Mouse (Mus musculus) c-Kit-positive CD71-positive TER-119-negative erythroid progenitor cells, embryonic 14.5 days (primary cell): ENCODE data around the gene Ovol3.
A peak's percentile ranks its signal among the peaks of the same experiment; 100 is the strongest.

Experiments used
- DNase-seq: peaks from one replicate; pipeline ENCODE4 v3.0.0-alpha.2; 2013; ENCODE audit warnings: low read depth

The Ovol3 gene

DNA sequence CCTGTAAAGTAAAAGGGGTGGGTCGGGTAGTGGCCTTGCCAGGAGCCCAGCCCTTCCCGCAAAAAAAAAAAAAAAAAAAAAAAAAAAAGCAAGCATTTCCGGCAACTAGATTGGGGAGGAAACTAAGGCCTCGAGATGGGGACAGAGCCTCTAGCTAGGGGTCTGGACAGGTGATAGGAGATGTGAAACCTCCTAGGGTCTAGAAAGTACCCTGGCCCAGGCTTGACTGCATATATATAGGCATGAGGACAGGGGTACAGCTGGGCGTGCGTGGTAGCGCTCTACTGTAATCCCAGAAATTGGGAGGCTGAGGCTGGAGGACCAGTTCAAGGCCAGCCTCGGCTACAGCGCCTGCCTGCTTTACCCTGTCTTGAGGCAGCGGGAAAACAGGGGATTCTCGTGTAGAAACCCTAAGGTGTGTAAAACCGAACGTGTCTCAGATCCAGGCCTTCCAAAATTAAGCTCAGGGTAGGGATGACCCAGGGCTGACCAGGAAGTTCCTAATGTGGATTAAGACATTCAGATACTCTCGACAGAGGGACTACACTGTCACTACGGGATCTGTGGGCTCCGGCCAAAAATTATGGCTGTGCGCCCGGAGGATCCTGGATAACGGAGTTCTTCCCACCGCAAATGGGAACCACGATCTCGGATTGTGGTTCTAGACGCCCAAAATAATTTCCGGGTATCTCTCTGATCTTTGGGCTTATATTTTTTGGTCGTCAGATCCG, 41.3 kb downstream of the Ovol3 start:
- DNase-seq, result no peak

DNA sequence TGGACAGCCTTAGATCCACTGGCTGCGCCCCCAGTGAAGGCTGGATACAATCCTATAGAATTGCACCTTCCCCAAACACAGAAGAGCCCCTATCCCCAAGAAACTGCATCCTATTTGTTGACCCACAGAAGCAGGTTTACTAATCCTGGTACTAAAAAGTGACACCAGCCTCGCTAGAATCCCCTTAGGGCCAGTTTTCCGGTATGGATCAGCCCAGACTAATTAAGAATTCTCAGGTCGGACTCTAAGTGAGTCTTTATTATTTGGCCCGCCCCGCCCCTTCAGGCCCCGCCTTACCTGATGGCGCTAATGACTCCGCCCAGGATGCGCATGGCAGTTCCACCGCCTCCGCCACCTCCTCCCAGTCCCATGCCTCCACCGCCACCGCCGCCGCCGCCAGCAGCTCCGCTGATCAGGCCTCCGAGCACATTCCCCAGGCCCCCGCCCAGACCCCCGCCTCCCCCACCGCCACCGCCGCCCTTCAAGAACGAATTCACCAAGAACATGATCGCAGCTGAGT, 41.9 kb downstream of the Ovol3 start:
- DNase-seq, result peak; percentile 83

DNA sequence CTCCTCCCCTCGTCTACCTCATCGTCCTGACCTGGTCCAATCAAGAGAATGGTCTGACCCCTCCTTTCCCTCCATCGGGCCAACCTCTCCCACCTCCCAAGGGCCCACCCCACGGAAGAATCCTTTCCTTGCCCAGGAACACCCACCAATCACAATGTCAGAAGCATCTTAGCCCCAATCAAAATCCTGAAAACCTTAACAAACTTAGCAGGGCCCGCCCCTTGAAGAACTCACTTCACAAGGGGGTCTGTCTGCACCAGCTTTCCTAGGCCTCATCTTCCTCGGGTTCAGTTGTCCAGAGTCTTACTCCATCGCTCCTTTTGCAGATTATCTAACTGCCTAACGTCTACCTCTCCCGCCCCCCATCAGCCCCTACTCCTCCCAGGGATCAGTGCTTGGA, 42.5 kb downstream of the Ovol3 start:
- DNase-seq, result no peak

DNA sequence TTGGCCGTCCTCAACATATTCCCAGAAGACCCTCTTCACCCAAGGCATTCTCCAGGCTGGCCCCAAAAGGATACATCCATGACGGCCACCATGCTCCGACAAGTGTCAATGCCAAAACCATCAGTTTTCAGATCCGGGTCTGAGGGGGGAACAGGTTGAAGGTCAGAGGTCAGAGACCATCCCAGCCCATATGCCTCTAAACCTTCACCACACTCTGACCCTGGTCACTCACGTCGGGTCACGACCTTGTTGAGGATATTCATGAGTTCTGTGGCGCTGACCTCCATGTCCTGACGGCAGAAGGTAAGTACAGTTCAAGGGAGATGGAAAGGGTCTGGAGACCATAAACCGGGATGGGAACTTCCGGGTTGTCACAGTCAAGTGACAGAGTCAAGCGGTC, 43.4 kb downstream of the Ovol3 start:
- DNase-seq, result no peak

DNA sequence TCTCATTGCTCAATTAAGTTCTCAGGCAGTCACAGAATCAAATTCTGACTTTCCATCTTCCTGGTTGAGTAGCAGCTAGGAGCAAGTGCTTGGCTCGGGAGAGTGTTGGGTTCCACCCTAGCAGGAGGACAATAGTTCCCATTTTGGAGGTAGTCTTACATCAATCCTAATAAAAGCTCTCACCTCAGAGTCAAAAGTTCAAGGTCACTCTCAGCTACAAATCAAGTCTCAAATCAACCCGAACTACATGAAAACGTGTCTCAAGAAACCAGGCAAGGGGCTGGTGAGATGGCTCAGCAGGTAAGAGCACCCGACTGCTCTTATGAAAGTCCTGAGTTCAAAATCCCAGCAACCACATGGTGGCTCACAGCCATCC, 46.4 kb downstream of the Ovol3 start:
- no peak for DNase-seq

DNA sequence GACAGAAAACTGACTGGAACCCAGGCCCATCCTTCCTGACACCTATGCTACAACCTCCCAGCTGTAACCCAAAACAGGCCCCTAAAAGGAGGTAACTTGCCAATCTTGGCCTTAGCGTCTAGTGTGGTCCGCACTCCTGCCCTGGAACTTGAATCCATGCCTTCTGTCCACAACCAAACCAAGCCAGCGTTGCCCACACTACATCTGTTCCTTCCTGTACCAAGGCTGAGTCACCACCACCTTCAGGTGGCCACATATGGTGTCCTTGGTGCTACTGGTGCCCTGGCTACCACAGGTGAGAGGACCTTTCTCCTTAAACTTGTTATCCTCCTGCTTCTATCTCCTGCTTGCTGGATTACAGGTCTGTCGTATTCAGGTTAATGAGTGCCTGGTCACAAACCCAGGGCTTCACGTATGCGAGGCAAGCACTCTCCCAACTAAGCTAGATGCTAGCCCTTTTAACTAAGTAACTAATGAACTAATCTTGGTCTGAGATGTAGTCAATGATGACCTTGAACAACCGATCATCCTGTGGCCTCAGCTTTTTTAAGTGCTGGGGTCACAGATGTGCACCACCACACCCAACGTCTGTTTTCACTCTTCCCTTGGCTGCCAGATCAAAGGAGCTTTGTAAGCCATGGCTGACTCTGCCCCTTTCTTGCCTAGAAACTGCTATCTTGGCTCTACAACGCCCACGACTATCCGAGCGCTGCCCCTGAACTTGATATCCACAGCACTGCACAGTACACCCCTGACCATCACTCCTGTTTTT, 47.0 kb downstream of the Ovol3 start:
- DNase-seq, result no peak

DNA sequence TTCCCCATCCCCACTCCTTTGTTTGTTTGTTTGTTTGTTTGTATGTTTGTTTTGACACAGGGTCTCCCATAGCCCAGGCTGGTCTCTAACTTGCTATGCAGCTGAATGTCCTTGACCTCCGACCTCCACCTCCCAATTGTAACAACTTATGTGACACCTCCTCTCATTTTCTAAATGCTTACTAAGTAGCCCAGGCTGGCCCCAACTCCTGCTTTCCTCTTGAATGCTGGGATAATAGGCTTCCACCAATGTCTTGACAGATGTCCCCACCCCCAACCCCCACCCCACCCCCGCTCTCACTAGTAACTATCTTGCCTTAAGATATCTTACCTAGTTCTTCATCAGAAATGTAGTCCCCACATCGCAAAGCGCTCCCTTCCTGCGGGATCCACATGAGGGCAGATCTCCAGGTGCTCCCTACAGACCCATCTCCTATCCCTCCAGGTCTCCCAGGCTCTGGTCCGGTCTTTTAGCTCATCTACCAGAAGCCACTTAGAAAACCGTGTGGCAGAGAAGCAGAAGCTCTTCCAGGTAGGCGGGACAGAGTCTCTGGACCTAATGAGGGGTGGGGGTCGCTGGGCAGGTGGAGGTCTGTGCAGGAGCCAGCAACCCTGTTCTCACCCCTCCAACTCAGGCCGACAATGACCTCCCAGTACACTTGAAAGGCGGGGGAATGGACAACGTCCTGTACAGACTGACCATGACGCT, 50.7 kb downstream of the Ovol3 start:
- DNase-seq, result no peak

DNA sequence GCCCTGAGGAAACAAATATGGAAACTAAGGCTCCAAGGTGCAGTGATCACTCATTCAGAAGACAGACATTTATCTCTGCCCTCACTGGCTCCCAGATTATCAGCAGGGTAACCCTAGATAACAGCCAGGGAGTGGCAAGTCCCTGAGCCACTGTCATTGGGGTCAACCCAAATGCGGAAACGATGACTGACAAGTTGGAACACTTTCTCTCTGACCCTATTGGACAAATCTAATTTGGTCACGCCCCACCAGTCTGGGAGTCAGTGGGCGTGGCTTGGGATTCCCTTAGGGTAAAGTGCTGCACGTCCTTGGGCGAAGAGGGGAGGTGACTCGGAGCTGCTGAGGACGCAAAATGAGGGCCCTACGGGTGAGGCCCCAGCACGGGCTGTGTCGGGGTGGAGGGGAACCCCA, 51.6 kb downstream of the Ovol3 start, which contains the start of gene Cox7a1:
TSS of gene Cox7a1 (plus strand) at position 266 of the 411 bp plus-strand sequence.
- DNase-seq, result peak; percentile 96
